ENCODE assay signal across 8 mouse cellular contexts in genomic region chr2:156991470-156992319, GRCm38 (mm10). TPM values are rescaled to one million over a fixed set of nuclear protein-coding genes. Genes with fewer than 3 reads are reported as not detected.
DNase-seq lines count a peak whose midpoint lies in the region; ATAC-seq lines count a peak whose summit lies in the region.

Gene Ndrg3 (minus strand): TSS chr2:156992056.

- H3K27ac ChIP-seq in brown adipose tissue, adult 24 weeks (replicated peaks; ENCODE audit: low read depth, low read length): peak within 1 kb of the TSS; percentile 28
- peak within 1 kb of the TSS; percentile 78 for H3K27ac ChIP-seq in heart, embryonic 13.5 days (replicated peaks)
- H3K27ac ChIP-seq in liver, embryonic 12.5 days: peak within 1 kb of the TSS; percentile 93
- H3K27ac ChIP-seq in stomach, embryonic 15.5 days: peak within 1 kb of the TSS; percentile 55; the same call in 1 of the 2 replicates

- peak within 1 kb of the TSS; percentile 96 for H3K4me2 ChIP-seq in heart, embryonic 13.5 days
- H3K4me2 ChIP-seq in liver, embryonic 12.5 days: peak within 1 kb of the TSS; percentile 70
- H3K4me2 ChIP-seq in stomach, embryonic 15.5 days: peak within 1 kb of the TSS; percentile 74

- H3K27me3 ChIP-seq in heart, embryonic 13.5 days (replicated peaks): no peaks in the 10 kb centered on the region
- H3K27me3 ChIP-seq in liver, embryonic 12.5 days (replicated peaks): no peaks in the 10 kb centered on the region
- no peaks in the 10 kb centered on the region for H3K27me3 ChIP-seq in stomach, embryonic 15.5 days (replicated peaks)

- WGBS in heart, embryonic 13.5 days: under 1% methylated on average over 66 of the region's 66 CpGs
- WGBS in liver, embryonic 12.5 days (ENCODE audit: insufficient replicate concordance): under 1% methylated on average over 66 of the region's 66 CpGs
- WGBS in stomach, embryonic 15.5 days: under 1% methylated on average over 66 of the region's 66 CpGs

- no peaks in the 10 kb centered on the region for H3K4me1 ChIP-seq in brown adipose tissue, adult 24 weeks (ENCODE audit: control insufficient read depth, insufficient read depth, insufficient read length, low read length)
- H3K4me1 ChIP-seq in heart, embryonic 13.5 days: peaks cover 29% of the 10 kb centered on the region
- peaks cover 49% of the 10 kb centered on the region for H3K4me1 ChIP-seq in liver, embryonic 12.5 days
- H3K4me1 ChIP-seq in stomach, embryonic 15.5 days: peaks cover 11% of the 10 kb centered on the region; the same call in 1 of the 2 replicates

- ATAC-seq in heart, embryonic 13.5 days (ENCODE audit: extremely low read depth, insufficient number of reproducible peaks, low FRiP score, low TSS enrichment): peak; percentile 89
- peak; percentile 93 for ATAC-seq in liver, embryonic 12.5 days
- peak; percentile 97 for ATAC-seq in stomach, embryonic 15.5 days (ENCODE audit: insufficient read depth, low FRiP score, low read depth)

- H3K4me3 ChIP-seq in brown adipose tissue, adult 24 weeks (ENCODE audit: insufficient read depth, low read depth, low read length): peak within 1 kb of the TSS; percentile 86
- H3K4me3 ChIP-seq in heart, embryonic 13.5 days: peak within 1 kb of the TSS; percentile 95
- H3K4me3 ChIP-seq in liver, embryonic 12.5 days: peak within 1 kb of the TSS; percentile 89
- peak within 1 kb of the TSS; percentile 70 for H3K4me3 ChIP-seq in stomach, embryonic 15.5 days (replicated peaks)

- H3K9me3 ChIP-seq in heart, embryonic 13.5 days: no peaks in the 10 kb centered on the region
- no peaks in the 10 kb centered on the region for H3K9me3 ChIP-seq in liver, embryonic 12.5 days (replicated peaks)
- no peaks in the 10 kb centered on the region for H3K9me3 ChIP-seq in stomach, embryonic 15.5 days

- DNase-seq in CD4-positive, CD25-positive, alpha-beta regulatory T cell, adult 2 months (ENCODE audit: low read depth, low spot score): peak; percentile 99
- DNase-seq in fat pad, adult 2 months (ENCODE audit: extremely low read depth, low read depth, low spot score): peak; percentile 76
- DNase-seq in kidney, postnatal 10 days: peak; percentile 98
- peak; percentile 97 for DNase-seq in natural killer cell, adult 2 months (ENCODE audit: low spot score in 2 of 2)

- H3K36me3 ChIP-seq in heart, embryonic 13.5 days: peaks cover 34% of the 10 kb centered on the region
- peaks cover 42% of the 10 kb centered on the region for H3K36me3 ChIP-seq in liver, embryonic 12.5 days
- H3K36me3 ChIP-seq in stomach, embryonic 15.5 days: 0 out of 2 replicates have a peak, but pooled peaks cover 7% of the 10 kb centered on the region

- H3K9ac ChIP-seq in heart, embryonic 13.5 days: peak within 1 kb of the TSS; percentile 95
- H3K9ac ChIP-seq in liver, embryonic 12.5 days: peak within 1 kb of the TSS; percentile 96
- peak within 1 kb of the TSS; percentile 62 for H3K9ac ChIP-seq in stomach, embryonic 15.5 days

RNA-seq across cellular contexts. Expression of gene Ndrg3, which starts in this region (rescaled TPM):
- 97.6 and 181 TPM in 2 replicates for polyA plus RNA-seq in brown adipose tissue, adult 24 weeks (2012; ENCODE audit: insufficient read depth, insufficient read length, missing spikeins)
- polyA plus RNA-seq in heart, embryonic 13.5 days (2015; fragmentation: Nextera tagmentation; extraction: Ambion mirVana): 28.6 and 30.4 TPM in 2 replicates
- polyA plus RNA-seq in liver, embryonic 12.5 days (2016; fragmentation: Nextera tagmentation; extraction: Ambion mirVana): 55.4 and 56.4 TPM in 2 replicates
- polyA plus RNA-seq in stomach, embryonic 15.5 days (2015; fragmentation: Nextera tagmentation; extraction: Ambion mirVana): 39.5 and 44.0 TPM in 2 replicates

Comparison
In these comparisons a context has a peak if more than half of its experiments do, and no peak if none do; other contexts are left out.
1. Peak in every context shown above with its lines: DNase-seq, ATAC-seq, H3K4me3 ChIP-seq and H3K27ac ChIP-seq.
2. H3K27ac ChIP-seq: peak in every context shown above with its lines; median percentile 93 in liver, embryonic 12.5 days; 78 in heart, embryonic 13.5 days; 55 in stomach, embryonic 15.5 days; 28 in brown adipose tissue, adult 24 weeks.